Mouse (Mus musculus) liver, embryonic 14.5 days (tissue): ENCODE measurements around the gene Entpd6. TPM values are rescaled to one million over a fixed set of nuclear protein-coding genes. Genes with fewer than 3 reads are reported as not detected.
A peak's percentile ranks its signal among the peaks of the same experiment; 100 is the strongest.

Source experiments
- ATAC-seq: fragments of 200-750 bp; cut with Nextera tagmentation; 2 replicates; pipeline ENCODE4 v1.8.0; 2017; ENCODE audit warnings: moderate number of reproducible peaks, mild to moderate bottlenecking, moderate library complexity; ENCODE audit not compliant: insufficient read depth
- DNase-seq, 3 experiments: peaks; one replicate each; pipeline ENCODE4 v3.0.0-alpha.2; 2012 to 2013; ENCODE audit warnings: low read depth in 3 of 3, low spot score in 3 of 3
- H3K27ac ChIP-seq: fragments of 300-500 bp; sonication (generic); 2 replicates; pipeline ENCODE4 v1.5.1; 2014; ENCODE audit warnings: moderate library complexity, mild to moderate bottlenecking, control low read depth, inconsistent platforms
- H3K27me3 ChIP-seq: fragments of 300-500 bp; sonication (generic); 2 replicates; pipeline ENCODE4 v1.6.1; 2014; ENCODE audit warnings: mild to moderate bottlenecking, low read length, moderate library complexity; ENCODE audit not compliant: control insufficient read depth, insufficient read depth
- H3K36me3 ChIP-seq: fragments of 300-500 bp; sonication (generic); replicated peaks from 2 replicates; pipeline ENCODE4 v1.6.1; 2014; ENCODE audit warnings: low read depth; ENCODE audit not compliant: control insufficient read depth, insufficient read depth
- H3K4me1 ChIP-seq, 2 experiments: fragments of 200-500 bp in 1 of 2; fragments of 300-500 bp in 1 of 2; sonication (generic) in 1 of 2; replicated peaks; 2 replicates each; pipeline ENCODE4 v1.6.1; 2012 to 2014; ENCODE audit warnings: antibody characterized with exemption in 1 of 2, inconsistent platforms in 1 of 2, low read length in 1 of 2; ENCODE audit not compliant: control insufficient read depth in 2 of 2, insufficient read depth in 2 of 2
- H3K4me2 ChIP-seq: fragments of 300-500 bp; sonication (generic); 2 replicates; pipeline ENCODE4 v1.6.1; 2014; ENCODE audit warnings: low read depth, mild to moderate bottlenecking, control low read depth, moderate library complexity
- H3K4me3 ChIP-seq, 2 experiments: fragments of 200-500 bp in 1 of 2; fragments of 300-500 bp in 1 of 2; sonication (generic) in 1 of 2; 2 replicates each; pipeline ENCODE4 v1.5.1; 2012 to 2014; ENCODE audit warnings: low read depth in 2 of 2, low read length in 2 of 2, mild to moderate bottlenecking in 2 of 2, control low read depth in 1 of 2, inconsistent platforms in 1 of 2, moderate library complexity in 1 of 2; ENCODE audit not compliant: insufficient read depth in 1 of 2
- H3K9ac ChIP-seq: fragments of 300-500 bp; sonication (generic); replicated peaks from 2 replicates; pipeline ENCODE4 v1.6.1; 2014; ENCODE audit warnings: mild to moderate bottlenecking, control low read depth, moderate library complexity
- H3K9me3 ChIP-seq: fragments of 300-500 bp; sonication (generic); 2 replicates; pipeline ENCODE4 v1.6.1; 2016; ENCODE audit warnings: low read length, mixed read lengths; ENCODE audit not compliant: control insufficient read depth
- CTCF ChIP-seq: IDR thresholded peaks from 2 replicates; pipeline ENCODE4 v1.5.1; 2016; ENCODE audit warnings: antibody characterized with exemption, low read depth, control low read depth
- EP300 ChIP-seq: IDR thresholded peaks from 2 replicates; pipeline ENCODE4 v1.6.1; 2016; ENCODE audit warnings: antibody characterized with exemption, low read depth
- WGBS: fragments of 180-500 bp; shearing (Covaris S2); extraction: QIAGEN DNeasy Blood & Tissue Kit; methylation state at CpG from one replicate; pipeline ENCODE4 v1.1.7; 2014; ENCODE audit not compliant: insufficient replicate concordance; 5-methylcytosine and 5-hydroxymethylcytosine counted together
- polyA plus RNA-seq, 2 experiments: library from polyadenylated mRNA; depleted of rRNA in 1 of 2; stranded (reverse) in 1 of 2; unstranded in 1 of 2; fragments of >200 nt; fragmentation: Nextera tagmentation in 1 of 2; extraction: Ambion mirVana in 1 of 2; gene quantifications; 2 replicates each; pipeline versions ENCODE4 v1.2.1 to v1.2.3; 2012 to 2014

Gene Entpd6
- polyA plus RNA-seq (2012; rRNA removed) (6.3 and 7.1 TPM in 2 replicates), polyA plus RNA-seq (2014; fragmentation: Nextera tagmentation; extraction: Ambion mirVana) (8.2 and 10.0 TPM in 2 replicates)

DNA sequence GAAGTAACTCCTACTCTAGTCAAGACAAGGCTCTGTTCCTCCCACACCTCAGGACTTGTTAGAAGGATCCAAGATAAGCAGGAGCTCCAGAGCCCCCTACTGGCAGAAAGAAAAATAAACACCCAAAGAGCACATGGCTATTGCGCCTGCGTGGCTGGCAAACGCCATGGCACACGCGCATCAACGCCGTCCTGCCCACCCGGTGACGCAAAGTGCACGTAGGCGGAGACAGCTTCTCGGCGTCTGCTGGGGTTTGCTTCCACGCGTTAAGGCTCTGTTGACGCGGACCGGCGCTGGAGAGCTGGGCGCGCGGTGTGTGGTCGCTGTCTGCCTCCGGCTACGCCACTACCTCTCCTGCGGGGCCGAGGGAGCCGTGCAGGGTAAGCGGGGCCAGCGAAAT lies at the start of gene Entpd6:
Entpd6 (plus strand) TSS at position 189 of the 400 bp plus-strand sequence.
- Histone ChIP-seq H3K4me2 (peak within 1 kb of the TSS; percentile 81), H3K9ac (peak within 1 kb of the TSS; percentile 69), H3K9me3 (no peaks in the 10 kb centered on the region), H3K36me3 (no peaks in the 10 kb centered on the region), H3K27ac (no peak within 1 kb of the TSS), H3K4me1 (peaks cover 0 to 6% of the 10 kb centered on the region in 2 experiments), H3K4me3 (peak within 1 kb of the TSS; percentile 48 to 62), H3K27me3 (no peaks in the 10 kb centered on the region)
- ATAC-seq (peak; percentile 95), DNase-seq (peak; percentile 85 to 87 (median 86))
- TF ChIP-seq EP300, result no peak
- TF ChIP-seq CTCF, result peak; percentile 91
- under 1% methylated on average over 30 of the region's 30 CpGs for WGBS

DNA sequence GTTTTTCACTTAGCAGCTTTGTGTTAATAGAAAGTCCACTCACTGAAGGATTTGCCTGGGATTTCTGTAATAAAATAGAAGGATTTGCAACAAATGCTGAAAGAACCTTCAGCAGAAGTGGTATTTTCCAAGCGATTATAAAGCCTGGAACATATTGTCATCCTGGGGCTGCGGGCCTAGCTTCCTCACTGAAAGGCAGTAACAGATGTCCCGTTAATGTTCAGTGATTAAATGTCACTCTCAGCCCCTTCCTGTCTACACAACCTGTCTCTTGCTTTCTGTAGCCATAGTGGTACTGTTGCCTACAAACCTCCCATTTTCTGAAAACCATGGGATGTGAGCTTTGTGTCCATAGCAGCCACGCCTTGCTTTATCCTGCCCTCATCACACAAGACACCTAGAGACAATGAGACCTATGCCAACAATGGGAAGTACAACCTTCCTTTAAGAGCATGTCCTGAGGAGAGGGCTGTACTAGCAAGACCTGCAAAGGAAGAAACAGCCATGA lies 36.6 kb upstream of the Entpd6 start:
- Histone ChIP-seq H3K4me2 (no peak overlapping the region), H3K27ac (no peak overlapping the region), H3K4me1 (no peaks in the 10 kb centered on the region), H3K4me3 (no peak overlapping the region), H3K9me3 (no peaks in the 10 kb centered on the region), H3K36me3 (no peaks in the 10 kb centered on the region), H3K27me3 (no peaks in the 10 kb centered on the region), H3K9ac (no peak overlapping the region)
- no peak for DNase-seq
- WGBS, result 59% methylated on average over 4 of the region's 4 CpGs
- no peak for TF ChIP-seq CTCF
- TF ChIP-seq EP300, result no peak
- ATAC-seq, result no peak

GRCm38 (mm10) chr2:150735756-150736576 lies 12.9 kb upstream of the Entpd6 start:
- Histone ChIP-seq H3K36me3 (no peaks in the 10 kb centered on the region), H3K4me1 (no peaks in the 10 kb centered on the region), H3K4me2 (no peak overlapping the region), H3K4me3 (no peak overlapping the region), H3K9me3 (no peaks in the 10 kb centered on the region), H3K9ac (no peak overlapping the region), H3K27me3 (no peaks in the 10 kb centered on the region), H3K27ac (no peak overlapping the region)
- DNase-seq (no peak), ATAC-seq (no peak)
- TF ChIP-seq CTCF (no peak), EP300 (no peak)
- WGBS, result 63% methylated on average over 11 of the region's 11 CpGs

DNA sequence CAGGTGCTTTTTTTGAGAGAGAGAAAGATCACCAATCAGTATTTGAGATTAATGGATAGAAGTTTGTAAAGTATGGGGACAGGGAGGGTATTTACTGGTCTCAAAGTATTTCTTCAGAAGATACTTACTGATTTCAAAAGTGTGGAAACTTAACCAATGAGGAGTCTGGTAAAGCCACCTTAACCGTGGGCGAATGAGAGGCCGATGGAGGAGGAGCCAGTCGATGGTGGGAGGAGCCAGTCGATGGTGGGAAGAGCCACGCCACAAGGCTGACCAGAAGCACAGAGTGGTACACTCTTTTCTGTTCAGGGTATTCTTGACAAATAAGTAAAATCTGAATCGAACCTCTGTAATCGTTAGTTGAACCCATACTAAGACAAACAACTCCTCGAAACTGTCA lies 11.0 kb upstream of the Entpd6 start:
- TF ChIP-seq EP300 (no peak), CTCF (no peak)
- ATAC-seq, result no peak

DNA sequence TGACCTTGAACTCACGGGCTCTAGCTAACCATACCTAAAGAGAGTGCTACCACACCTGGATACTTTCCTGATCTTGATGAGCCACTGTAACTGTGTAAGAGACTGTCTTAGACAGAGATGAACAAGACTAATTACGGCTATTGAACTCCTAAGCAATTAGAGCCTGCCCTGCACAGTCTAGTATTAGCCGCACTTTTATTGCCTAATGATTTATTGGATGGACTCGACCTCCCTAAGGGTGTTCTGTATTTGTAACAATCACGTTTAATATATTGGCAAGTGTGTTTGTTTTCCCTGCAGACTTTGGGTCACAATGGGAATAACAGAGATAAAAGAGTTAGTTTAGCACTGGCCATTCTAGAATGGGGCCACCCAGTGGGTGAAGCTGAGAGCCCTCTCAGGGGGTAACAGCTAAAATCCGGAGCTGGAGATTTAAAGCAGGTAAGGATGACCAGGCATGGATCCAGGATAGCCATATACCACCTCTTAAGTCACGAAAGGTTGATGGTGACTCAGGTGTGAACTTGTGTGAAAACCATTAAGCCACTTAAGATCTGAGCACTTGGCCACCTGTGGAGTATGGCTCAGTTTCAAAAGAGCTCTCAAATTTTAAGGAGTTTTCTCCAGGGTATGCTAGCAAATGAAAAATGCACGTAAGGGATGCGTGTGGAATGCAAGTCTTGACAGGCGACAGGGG lies 8.5 kb upstream of the Entpd6 start:
- 46% methylated on average over 10 of the region's 10 CpGs for WGBS
- Histone ChIP-seq H3K4me3 (no peak overlapping the region), H3K27me3 (no peaks in the 10 kb centered on the region), H3K27ac (no peak overlapping the region), H3K36me3 (no peaks in the 10 kb centered on the region), H3K9ac (no peak overlapping the region), H3K4me1 (no peaks in the 10 kb centered on the region), H3K4me2 (no peak overlapping the region), H3K9me3 (no peaks in the 10 kb centered on the region)
- no peak for TF ChIP-seq EP300
- TF ChIP-seq CTCF, result no peak
- ATAC-seq (no peak), DNase-seq (no peak)

More for the DNA sequence above, 11.0 kb upstream of the Entpd6 start:
- DNase-seq, result no peak
- H3K36me3 ChIP-seq, result no peaks in the 10 kb centered on the region
- no peaks in the 10 kb centered on the region for H3K4me1 ChIP-seq
- WGBS, result 54% methylated on average over 9 of the region's 9 CpGs
- H3K27ac ChIP-seq, result no peak overlapping the region
- no peaks in the 10 kb centered on the region for H3K9me3 ChIP-seq
- H3K27me3 ChIP-seq, result no peaks in the 10 kb centered on the region
- H3K9ac ChIP-seq, result no peak overlapping the region
- H3K4me2 ChIP-seq, result no peak overlapping the region
- no peak overlapping the region for H3K4me3 ChIP-seq
